Mouse (Mus musculus) urinary bladder, adult 2 months (tissue): ENCODE measurements around the gene Coq6. TPM values are rescaled to one million over a fixed set of nuclear protein-coding genes. Genes with fewer than 3 reads are reported as not detected.
A peak's percentile ranks its signal among the peaks of the same experiment; 100 is the strongest.
"Not testable (repeated sequence)": the region's sequence is repeated elsewhere in the genome, so short reads cannot be mapped to it uniquely, and the experiment has no call there.

Experiments
- DNase-seq: peaks from one replicate; pipeline ENCODE4 v3.0.0; 2022; ENCODE audit warnings: low spot score
- polyA plus RNA-seq: library from polyadenylated mRNA; depleted of rRNA; stranded (reverse); fragments of >200 nt; gene quantifications from 2 replicates; pipeline ENCODE4 v1.2.3, GENCODE M21; 2012; rRNA removed

The Coq6 gene
- 27.1 and 32.3 TPM in 2 replicates for polyA plus RNA-seq

- DNase-seq: peak; percentile 85
Observed at GRCm38 (mm10) chr12:84361555-84362489, at the start of gene Coq6, which contains the start of gene Fam161b. TSS of gene Coq6 (plus strand) at chr12:84361657. TSS of gene Fam161b (minus strand) at chr12:84361833.

GRCm38 (mm10) chr12:84316006-84316405 is 45.5 kb upstream of the Coq6 start:
- DNase-seq: no peak

- DNase-seq: peak; percentile 68
Observed at GRCm38 (mm10) chr12:84316721-84317621, 44.5 kb upstream of the Coq6 start, which contains the start of gene Zfp410. TSS of gene Zfp410 (plus strand) at chr12:84316852.

GRCm38 (mm10) chr12:84327111-84327512 is 34.3 kb upstream of the Coq6 start:
- no peak for DNase-seq

- DNase-seq: no peak
Observed at GRCm38 (mm10) chr12:84336963-84337625, 24.4 kb upstream of the Coq6 start.

- no peak for DNase-seq
Observed at GRCm38 (mm10) chr12:84347192-84347591, 14.3 kb upstream of the Coq6 start.

- not testable (repeated sequence) for DNase-seq
Observed at GRCm38 (mm10) chr12:84358699-84359098, 2.8 kb upstream of the Coq6 start.

GRCm38 (mm10) chr12:84362872-84363271 is 1.4 kb downstream of the Coq6 start:
- DNase-seq: no peak

GRCm38 (mm10) chr12:84364291-84364690 is 2.8 kb downstream of the Coq6 start:
- DNase-seq: no peak

- no peak for DNase-seq
Observed at GRCm38 (mm10) chr12:84365137-84365536, 3.7 kb downstream of the Coq6 start.

- no peak for DNase-seq
Observed at GRCm38 (mm10) chr12:84366971-84367370, 5.5 kb downstream of the Coq6 start.

- DNase-seq: no peak
Observed at GRCm38 (mm10) chr12:84371647-84372046, 10.2 kb downstream of the Coq6 start.

- no peak for DNase-seq
Observed at GRCm38 (mm10) chr12:84373831-84374481, 12.5 kb downstream of the Coq6 start.

- no peak for DNase-seq
Observed at GRCm38 (mm10) chr12:84382369-84382768, 20.9 kb downstream of the Coq6 start.

GRCm38 (mm10) chr12:84384644-84385081 is 23.2 kb downstream of the Coq6 start:
- no peak for DNase-seq

GRCm38 (mm10) chr12:84385408-84385807 is 24.0 kb downstream of the Coq6 start:
- no peak for DNase-seq

GRCm38 (mm10) chr12:84388097-84388496 is 26.6 kb downstream of the Coq6 start:
- no peak for DNase-seq

GRCm38 (mm10) chr12:84388774-84389400 is 27.4 kb downstream of the Coq6 start:
- DNase-seq: no peak

GRCm38 (mm10) chr12:84390336-84390735 is 28.9 kb downstream of the Coq6 start:
- DNase-seq: no peak

- no peak for DNase-seq
Observed at GRCm38 (mm10) chr12:84392681-84393080, 31.2 kb downstream of the Coq6 start.

GRCm38 (mm10) chr12:84393847-84394246 is 32.4 kb downstream of the Coq6 start:
- DNase-seq: peak; percentile 14
